ENCODE assay signal across 8 mouse cellular contexts in the genomic region with DNA sequence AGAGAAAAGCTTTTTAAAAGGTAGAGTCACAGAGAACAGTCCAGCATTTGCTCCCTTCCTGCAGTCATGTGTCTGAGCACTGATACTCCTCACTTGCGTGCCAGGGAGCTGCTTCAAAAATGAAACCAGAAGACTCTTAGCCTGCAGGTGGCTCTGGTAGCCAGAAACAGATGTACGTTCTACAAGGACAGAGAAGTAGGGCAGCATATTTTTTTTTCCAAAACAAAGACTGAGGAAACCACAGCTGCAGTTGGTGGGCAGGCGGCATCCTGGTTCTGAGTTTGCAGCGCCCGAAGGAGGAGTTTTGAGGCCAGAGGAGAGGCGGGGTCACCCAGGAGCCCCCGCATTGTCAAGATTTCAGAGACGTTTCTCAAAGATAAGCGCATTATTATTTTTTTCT. TPM values are rescaled to one million over a fixed set of nuclear protein-coding genes. Genes with fewer than 3 reads are reported as not detected.
A peak's percentile ranks its signal among the peaks of the same experiment; 100 is the strongest.
DNase-seq lines count a peak whose midpoint lies in the region; ATAC-seq and TF ChIP-seq lines count a peak whose summit lies in the region.

No protein-coding gene starts in this region.

- peak overlapping the region; percentile 12; the same call in 1 of the 2 replicates for H3K4me3 ChIP-seq in intestine, postnatal 0 days (ENCODE audit: low read depth, low read length)
- no peak overlapping the region for H3K4me3 ChIP-seq in liver, adult 2 months (ENCODE audit: insufficient read depth, low read depth, low read length)
- H3K4me3 ChIP-seq in olfactory bulb, adult 2 months (ENCODE audit: insufficient read depth, low read depth, low read length) = no peak overlapping the region

- no peaks in the 10 kb centered on the region for H3K9me3 ChIP-seq in intestine, postnatal 0 days (ENCODE audit: control insufficient read depth)

- no peaks in the 10 kb centered on the region for H3K79me2 ChIP-seq in liver, adult 2 months (ENCODE audit: control insufficient read depth, insufficient read depth, low read length)

- peak; percentile 53 to 80 for DNase-seq in adrenal gland, adult (ENCODE audit: inconsistent age in 2 of 2, low spot score in 1 of 2)
- DNase-seq in adrenal gland, postnatal 4 days (ENCODE audit: low spot score in 2 of 2) = no peak
- peak; percentile 70 for DNase-seq in Muller cell, postnatal 12 days (ENCODE audit: inconsistent ontology term)
- DNase-seq in gastrocnemius, adult 8-10 months (ENCODE audit: low spot score in 2 of 2) = peak; percentile 10 to 36
- DNase-seq in liver, adult 2 months (ENCODE audit: extremely low read depth, low read depth, low spot score) = peak; percentile 50
- DNase-seq in testis, postnatal 10 days (ENCODE audit: low spot score) = no peak

- no peaks in the 10 kb centered on the region for H3K36me3 ChIP-seq in intestine, postnatal 0 days (ENCODE audit: control insufficient read depth, insufficient read depth)
- no peaks in the 10 kb centered on the region for H3K36me3 ChIP-seq in liver, adult 2 months (ENCODE audit: control insufficient read depth, insufficient read depth, low read length)

- no peak for TF ChIP-seq POLR2A in liver, adult 2 months (IDR thresholded peaks at IDR 0.05; ENCODE audit: extremely low read depth, insufficient read depth, low read length)
- TF ChIP-seq POLR2A in olfactory bulb, adult 2 months (IDR thresholded peaks at IDR 0.05; ENCODE audit: insufficient read depth, low read depth, low read length) = no peak

- H3K27me3 ChIP-seq in intestine, postnatal 0 days (replicated peaks; ENCODE audit: control insufficient read depth, insufficient read depth, low read length) = no peaks in the 10 kb centered on the region
- no peaks in the 10 kb centered on the region for H3K27me3 ChIP-seq in liver, adult 2 months (ENCODE audit: control insufficient read depth, insufficient read depth, low read length)

- peak overlapping the region; percentile 43 for H3K4me2 ChIP-seq in intestine, postnatal 0 days (replicated peaks; ENCODE audit: low read depth)

- peak; percentile 54 for TF ChIP-seq CTCF in intestine, postnatal 0 days (IDR thresholded peaks at IDR 0.05; ENCODE audit: low read depth)
- TF ChIP-seq CTCF in liver, adult 2 months (IDR thresholded peaks at IDR 0.05; ENCODE audit: low read depth, low read length) = no peak
- TF ChIP-seq CTCF in olfactory bulb, adult 2 months (IDR thresholded peaks at IDR 0.05; ENCODE audit: insufficient read depth, low read depth, low read length) = no peak

- H3K4me1 ChIP-seq in intestine, postnatal 0 days (replicated peaks; ENCODE audit: control insufficient read depth, insufficient read depth, low read length) = peaks cover 10% of the 10 kb centered on the region; the same call in 1 of the 2 replicates
- peaks cover 9% of the 10 kb centered on the region for H3K4me1 ChIP-seq in liver, adult 2 months (ENCODE audit: control insufficient read depth, insufficient read depth, low read length)
- H3K4me1 ChIP-seq in olfactory bulb, adult 2 months (ENCODE audit: control insufficient read depth, insufficient read depth, low read length) = no peaks in the 10 kb centered on the region; the same call in 1 of the 2 replicates

- no peak for ATAC-seq in intestine, postnatal 0 days

- no peak overlapping the region; the same call in none of the 2 replicates for H3K27ac ChIP-seq in intestine, postnatal 0 days (ENCODE audit: low read depth, low read length)
- no peak overlapping the region for H3K27ac ChIP-seq in liver, adult 2 months (replicated peaks; ENCODE audit: insufficient read depth, low read depth, low read length)
- peak overlapping the region; percentile 79 for H3K27ac ChIP-seq in olfactory bulb, adult 2 months (ENCODE audit: insufficient read depth, low read depth, low read length)

- 29% methylated on average over 9 of the region's 9 CpGs for WGBS in intestine, postnatal 0 days
- WGBS in liver, adult 2 months = 71% methylated on average over 9 of the region's 9 CpGs
- WGBS in olfactory bulb, adult 2 months = 33% methylated on average over 9 of the region's 9 CpGs

- no peak overlapping the region for H3K9ac ChIP-seq in intestine, postnatal 0 days (ENCODE audit: low read depth, low read length)
- no peak overlapping the region for H3K9ac ChIP-seq in liver, adult 2 months (ENCODE audit: low read depth, low read length)

RNA-seq across cellular contexts. Expression of gene Rcbtb2, which starts 5.9 kb away (rescaled TPM):
- 10 to 100 TPM; 47.0 to 48.8 TPM for total RNA-seq in adrenal gland, postnatal 4 days (2021)
- 10 to 100 TPM; 14.0 to 17.5 (median 15.7) TPM for total RNA-seq in gastrocnemius, adult 8-10 months (2022)
- 31.8 and 32.2 TPM in 2 replicates for polyA plus RNA-seq in intestine, postnatal 0 days (2015; fragmentation: Nextera tagmentation; extraction: Ambion mirVana)
- 30.3 and 32.6 TPM in 2 replicates for total RNA-seq in liver, adult 2 months (2014; rRNA removed)
- polyA plus RNA-seq in liver, adult 2 months (2012; rRNA removed) = 26.0 and 28.0 TPM in 2 replicates
- polyA plus RNA-seq in olfactory bulb, adult 2 months (2012; ENCODE audit: insufficient read depth, insufficient read length, low replicate concordance, missing spikeins) = not detected in 2 replicates

Comparison
In these comparisons a context has a peak if more than half of its experiments do, and no peak if none do; other contexts are left out.
1. DNase-seq: peak in adrenal gland, adult (2 of 2), Muller cell, postnatal 12 days (single experiment), gastrocnemius, adult 8-10 months (2 of 2) and liver, adult 2 months (single experiment); none in adrenal gland, postnatal 4 days (0 of 2) and testis, postnatal 10 days (single experiment).